Mouse (Mus musculus): ENCODE measurements around the gene Fam209.

DNA sequence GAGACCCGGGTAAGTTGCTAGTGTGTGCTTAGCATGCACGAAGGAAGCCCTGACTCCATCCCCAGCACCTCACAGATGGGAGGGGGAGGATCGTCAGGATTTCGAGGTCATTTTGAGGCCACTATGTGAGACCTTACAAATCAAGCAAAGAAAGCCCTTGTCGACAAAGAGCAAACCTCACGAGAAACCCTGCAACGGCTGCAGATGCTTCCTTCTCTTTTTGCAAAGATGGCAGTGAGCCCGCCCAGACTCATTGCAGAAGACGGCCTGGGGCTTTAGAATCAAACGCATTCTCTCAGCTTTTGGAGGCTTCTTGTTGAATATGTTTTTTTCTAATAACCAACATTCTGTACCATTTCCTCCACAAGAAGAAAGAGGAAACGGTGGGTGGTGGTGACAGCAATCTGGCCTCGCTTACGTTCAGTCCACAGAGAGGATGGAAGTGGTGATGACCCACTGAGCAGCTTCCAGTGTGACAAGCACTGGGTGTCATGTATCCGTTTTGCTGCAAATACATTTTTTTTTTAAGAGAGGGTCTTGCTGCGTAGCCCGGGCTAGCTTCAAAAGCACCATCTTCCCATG is 34.9 kb upstream of the Fam209 start:
- TF ChIP-seq MAFK (IDR thresholded peaks at IDR 0.05; ENCODE audit: insufficient read depth, low read depth, low read length) (no peak), ZC3H11A (IDR thresholded peaks at IDR 0.05; ENCODE audit: borderline replicate concordance, low read depth, low read length) (no peak)
